Mouse (Mus musculus) CH12.LX (cell line): Measurements from ENCODE around the gene 9530053A07Rik.

Source experiments
- CTCF ChIP-seq, 2 experiments: IDR thresholded peaks in 1 of 2; conservative IDR thresholded peaks in 1 of 2; 2 replicates each; pipeline ENCODE4 v1.5.1; 2011 to 2012; ENCODE audit warnings: low read depth in 2 of 2, low read length in 2 of 2, improper control_type of control experiment in 1 of 2, inconsistent platforms in 1 of 2, mild to moderate bottlenecking in 1 of 2, moderate library complexity in 1 of 2
- E2F4 ChIP-seq: IDR thresholded peaks from 2 replicates; pipeline ENCODE4 v1.6.1; 2011; ENCODE audit warnings: low read depth, low read length, improper control_type of control experiment; ENCODE audit not compliant: insufficient replicate concordance
- GABPA ChIP-seq: IDR thresholded peaks from 2 replicates; pipeline ENCODE4 v1.6.1; 2012; ENCODE audit warnings: low read depth, low read length, improper control_type of control experiment, inconsistent platforms; ENCODE audit not compliant: insufficient replicate concordance
- MAX ChIP-seq: IDR thresholded peaks from 2 replicates; pipeline ENCODE4 v1.6.1; 2011; ENCODE audit warnings: low read length, improper control_type of control experiment
- POLR2A ChIP-seq: IDR thresholded peaks from 2 replicates; pipeline ENCODE4 v1.6.1; 2011; ENCODE audit warnings: low read depth, mild to moderate bottlenecking, improper control_type of control experiment, low read length
- POLR2AphosphoS2 ChIP-seq: IDR thresholded peaks from 2 replicates; pipeline ENCODE4 v1.6.1; 2011; ENCODE audit warnings: low read depth, low read length, improper control_type of control experiment
- RCOR1 ChIP-seq: conservative IDR thresholded peaks from 2 replicates; pipeline ENCODE4 v1.6.1; 2012; ENCODE audit warnings: low read depth, mild to moderate bottlenecking, inconsistent platforms, low read length, improper control_type of control experiment
- USF2 ChIP-seq: conservative IDR thresholded peaks from 2 replicates; pipeline ENCODE4 v1.6.1; 2011; ENCODE audit warnings: low read depth, low read length, improper control_type of control experiment
- ZMIZ1 ChIP-seq: IDR thresholded peaks from 2 replicates; pipeline ENCODE4 v1.6.1; 2012; ENCODE audit warnings: low read depth, mild to moderate bottlenecking, inconsistent platforms, low read length, improper control_type of control experiment
- ZNF384 ChIP-seq: IDR thresholded peaks from 2 replicates; pipeline ENCODE4 v1.6.1; 2012; ENCODE audit warnings: low read depth, low read length, improper control_type of control experiment, inconsistent platforms

DNA sequence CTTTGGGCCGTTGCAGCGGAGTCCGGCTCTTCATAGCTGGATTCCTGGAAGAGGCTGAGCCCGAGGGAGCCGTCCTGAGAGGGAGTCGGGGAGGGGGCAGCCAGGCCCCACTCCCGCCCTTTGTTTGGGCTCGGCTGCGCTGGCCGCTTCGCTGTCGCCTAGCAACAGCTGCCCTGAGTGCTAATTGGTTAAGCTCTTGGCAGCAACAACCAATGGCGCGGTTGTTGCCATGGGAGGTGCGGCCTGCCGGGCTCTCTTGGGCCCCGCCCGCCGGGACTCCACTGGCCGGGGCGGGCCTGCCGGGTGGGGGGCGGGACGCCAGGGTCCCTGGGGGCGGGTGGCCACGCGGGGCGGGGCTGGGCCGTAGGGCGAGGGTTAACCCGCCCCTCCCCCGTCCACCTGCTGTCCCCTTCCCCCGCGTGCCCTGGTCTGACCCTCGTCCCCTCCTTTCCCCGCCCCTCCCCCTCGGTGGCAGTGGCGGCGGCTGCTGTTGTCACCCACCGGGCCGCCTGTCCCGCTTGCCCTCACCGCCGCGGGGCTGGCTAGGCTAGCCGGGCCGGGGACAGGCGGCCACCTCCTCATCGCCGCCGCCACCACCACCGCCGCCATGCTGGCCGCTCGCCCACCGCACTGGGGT lies 50.6 kb downstream of the 9530053A07Rik start:
- TF ChIP-seq CTCF (conservative IDR thresholded peaks at IDR 0.05 in 1 of 2, IDR thresholded peaks at IDR 0.05 in 1 of 2; ENCODE audit: low read depth in 2 of 2, low read length in 2 of 2) (no peak), POLR2A (no peak), RCOR1 (no peak), E2F4 (no peak), POLR2AphosphoS2 (no peak), GABPA (no peak), ZMIZ1 (no peak), MAX (no peak), USF2 (no peak), ZNF384 (no peak)
